Mouse (Mus musculus): ENCODE measurements around the gene Fam210b.
"Not testable (repeated sequence)": the region's sequence is repeated elsewhere in the genome, so short reads cannot be mapped to it uniquely, and the experiment has no call there.

Fam210b gene

DNA sequence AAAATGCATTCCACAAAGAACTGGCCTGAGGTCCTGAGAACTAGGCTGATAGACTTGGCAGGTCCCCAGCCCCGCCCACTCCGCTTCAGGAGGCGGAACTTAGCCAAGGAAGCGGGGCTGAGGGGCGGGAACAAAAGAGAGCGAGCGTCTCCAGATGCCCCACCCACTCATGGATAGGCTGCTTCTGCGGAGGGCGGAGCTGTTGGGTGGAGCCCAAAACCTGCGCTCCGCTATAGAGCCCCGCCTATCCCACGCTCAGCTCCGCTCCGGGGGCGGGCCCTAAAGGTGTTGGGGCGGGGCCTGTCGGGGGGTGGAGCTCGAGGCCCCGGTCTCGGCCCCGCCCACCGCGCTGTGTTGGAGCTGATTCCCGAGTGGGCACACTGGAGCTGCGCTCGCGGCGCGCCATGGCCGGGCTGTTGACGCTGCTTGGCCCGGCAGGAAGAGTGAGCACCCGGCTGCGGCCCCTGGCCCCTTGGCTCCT lies at the start of gene Fam210b:
Gene Fam210b, plus strand, starts transcription at position 308 of the 481 bp plus-strand sequence.
- DNase-seq: peak; percentile 98 to 99

DNA sequence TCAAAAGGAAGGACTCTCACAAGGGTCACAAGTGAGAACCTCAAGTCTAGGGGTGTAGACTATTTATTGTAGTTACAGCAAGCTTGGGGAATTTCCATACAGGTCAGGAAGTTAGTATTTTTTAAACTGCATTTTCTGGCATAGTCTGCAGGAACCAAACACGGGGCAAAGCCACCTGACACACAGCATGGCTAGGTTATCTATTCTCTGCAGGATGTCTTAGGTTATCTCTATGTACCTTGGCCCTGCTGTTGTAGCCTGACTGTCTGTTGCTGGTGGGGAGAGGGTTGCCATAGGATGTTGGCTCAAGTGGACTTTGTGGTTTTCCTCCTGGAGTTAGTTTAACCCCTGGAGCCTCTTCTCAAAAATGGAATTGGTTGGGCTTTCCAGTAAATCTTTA lies 47.3 kb upstream of the Fam210b start:
- DNase-seq: no peak

DNA sequence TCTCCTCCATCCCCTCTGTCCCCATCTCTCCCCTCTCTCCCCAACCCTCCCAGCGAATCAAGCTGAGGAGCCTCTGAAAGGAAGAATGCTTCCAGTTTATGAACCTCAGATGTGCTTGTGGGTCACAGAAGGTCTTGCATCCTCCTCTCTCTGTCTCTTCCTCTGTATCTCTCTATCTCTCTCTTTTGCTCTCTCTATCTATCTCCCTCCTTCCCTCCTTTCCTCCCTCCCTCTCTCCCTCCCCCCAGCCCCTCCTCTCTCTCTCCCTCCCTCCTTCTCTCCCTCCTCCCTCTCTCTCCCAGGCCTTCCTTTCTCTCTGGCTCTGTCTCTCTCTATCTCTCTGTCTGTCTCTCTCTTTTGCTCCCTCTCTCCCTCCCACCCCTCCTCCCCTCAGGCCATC lies 46.8 kb upstream of the Fam210b start:
- no peak for DNase-seq

DNA sequence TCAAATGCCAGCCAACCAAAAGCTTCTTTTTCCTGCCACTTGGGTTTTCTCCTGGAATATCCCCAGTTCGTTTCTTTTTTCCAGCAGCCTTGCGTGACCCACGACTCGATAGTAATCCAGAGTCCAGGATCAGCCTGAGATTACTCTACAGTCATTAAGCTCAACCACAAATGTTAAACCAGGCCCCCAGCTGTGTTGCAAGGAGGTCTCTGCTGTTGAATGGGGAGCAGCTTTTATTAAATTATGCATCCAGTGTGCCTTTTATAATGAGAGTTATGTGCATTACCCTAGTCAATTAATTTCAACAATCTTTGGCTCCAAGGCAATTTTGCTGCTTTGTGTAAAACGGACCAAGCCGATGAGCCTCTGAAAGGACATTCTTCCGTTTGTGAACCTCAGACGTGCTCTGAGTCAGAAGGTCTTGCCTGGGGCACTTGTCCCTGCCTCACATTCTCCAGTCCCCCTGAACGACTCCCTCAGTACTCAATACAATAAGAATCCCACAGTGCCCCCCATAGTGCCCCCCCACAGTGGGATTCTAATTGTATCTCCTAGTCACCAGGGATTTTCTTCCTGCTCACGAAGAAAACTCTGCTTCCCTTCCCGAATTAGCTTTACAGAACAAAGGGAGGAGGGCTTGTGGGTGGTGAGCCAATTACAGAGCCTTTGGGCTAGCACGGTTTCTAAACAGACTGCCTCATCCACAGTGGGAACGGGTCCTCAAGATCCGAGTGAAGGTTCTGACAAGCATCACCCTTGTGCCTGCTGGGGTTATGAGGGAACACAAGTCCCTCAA lies 46.0 kb upstream of the Fam210b start:
- DNase-seq: no peak

DNA sequence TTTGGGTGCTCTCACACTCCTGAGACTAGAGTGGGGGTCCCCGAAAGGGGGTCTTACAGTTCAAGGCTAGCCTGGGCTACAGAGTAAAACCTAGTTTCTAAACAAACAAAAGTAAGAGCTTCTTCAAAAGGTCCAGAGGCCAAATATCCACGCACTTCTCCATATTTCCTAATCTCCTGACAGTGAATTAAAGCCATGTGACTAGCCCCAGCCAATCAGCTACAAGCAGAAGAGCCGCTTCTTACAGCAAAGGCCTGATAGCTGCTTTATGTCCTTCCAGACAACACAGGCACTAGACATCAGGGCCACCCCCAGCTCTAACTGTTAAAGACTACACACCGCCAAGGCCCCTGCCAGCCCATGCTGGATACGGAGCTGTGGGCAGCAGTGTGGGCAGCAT lies 43.0 kb upstream of the Fam210b start:
- no peak for DNase-seq

DNA sequence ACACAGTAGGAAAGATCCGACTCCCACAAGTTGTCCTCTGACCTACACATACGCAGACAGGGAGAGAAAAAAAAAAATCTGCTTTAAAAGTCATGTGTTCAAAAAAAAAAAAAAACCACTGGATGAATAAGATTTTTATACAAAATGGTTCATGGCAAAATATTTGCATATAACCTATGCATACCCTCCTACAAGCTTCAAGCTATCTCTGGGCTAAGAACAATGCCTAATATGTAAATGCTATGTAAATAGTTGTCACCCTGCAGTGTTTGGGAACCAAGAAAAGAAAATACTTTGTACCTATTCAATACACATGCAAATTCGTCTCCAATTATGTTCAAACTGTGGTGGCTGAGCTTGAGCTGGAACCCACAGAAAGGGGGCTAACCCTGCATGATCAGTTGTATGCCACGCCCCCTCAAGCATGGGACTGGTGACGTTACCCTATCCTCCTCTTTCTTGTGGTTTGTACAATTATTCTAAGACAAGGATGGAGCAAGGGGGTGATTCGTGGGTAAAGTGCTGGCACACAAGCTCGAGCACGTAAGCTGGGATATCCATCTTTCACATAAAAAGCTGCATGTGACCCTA lies 41.2 kb upstream of the Fam210b start:
- no peak for DNase-seq

DNA sequence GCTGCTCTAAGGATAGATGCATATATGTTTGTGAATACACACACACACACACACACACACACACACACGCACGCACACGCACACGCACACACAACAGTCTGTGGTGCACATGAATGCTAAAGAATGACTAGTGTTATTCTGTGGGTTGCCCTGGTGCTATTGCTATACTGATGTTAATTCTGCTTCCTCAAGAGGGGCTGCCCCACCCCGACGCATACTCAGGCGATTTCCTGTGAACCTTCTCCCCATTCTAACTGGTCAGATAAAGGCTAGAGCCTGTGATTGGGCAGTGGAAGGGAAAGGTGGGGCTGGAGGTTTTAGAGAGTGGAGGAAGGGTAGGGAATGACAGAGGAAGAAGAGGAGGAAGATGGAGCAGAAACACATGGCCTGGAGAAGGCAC lies 39.8 kb upstream of the Fam210b start:
- not testable (repeated sequence) for DNase-seq

DNA sequence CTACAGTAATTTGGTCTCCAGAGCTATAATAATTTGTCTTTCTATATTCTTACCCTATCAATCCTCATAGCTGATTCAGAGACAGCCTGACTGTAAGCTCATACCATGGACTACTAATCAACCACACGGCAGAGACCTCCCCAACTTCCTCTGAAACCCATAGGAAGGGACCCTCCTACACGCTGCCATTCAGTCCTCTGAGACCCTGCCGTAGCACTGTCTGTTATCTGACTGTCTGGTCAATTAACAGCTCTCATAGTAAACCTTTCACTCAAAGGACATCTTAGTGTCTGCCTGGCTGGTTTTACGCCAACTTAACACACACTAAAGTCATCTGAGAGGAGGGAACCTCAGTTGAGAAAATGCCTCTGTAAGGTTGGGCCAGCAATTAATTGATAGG lies 38.8 kb upstream of the Fam210b start:
- DNase-seq: no peak

DNA sequence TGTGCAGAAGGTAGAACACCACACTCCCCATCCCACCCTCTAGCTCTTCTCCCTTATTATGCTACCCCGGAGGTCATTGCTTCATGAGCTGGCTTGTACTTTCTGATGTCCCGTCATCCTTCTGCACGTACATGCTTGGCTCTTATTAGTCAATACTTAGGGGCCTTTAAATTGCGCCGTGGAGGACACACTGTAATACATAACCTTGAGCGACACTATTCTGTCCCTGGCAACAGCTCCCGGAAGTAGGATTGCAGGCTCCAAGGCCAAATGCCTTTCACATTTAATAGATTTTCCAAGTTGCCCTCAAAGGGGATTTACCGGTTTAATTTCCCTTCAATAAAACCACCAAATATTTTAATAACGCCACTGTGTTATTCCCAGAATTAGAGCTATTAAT lies 33.6 kb upstream of the Fam210b start:
- no peak for DNase-seq

DNA sequence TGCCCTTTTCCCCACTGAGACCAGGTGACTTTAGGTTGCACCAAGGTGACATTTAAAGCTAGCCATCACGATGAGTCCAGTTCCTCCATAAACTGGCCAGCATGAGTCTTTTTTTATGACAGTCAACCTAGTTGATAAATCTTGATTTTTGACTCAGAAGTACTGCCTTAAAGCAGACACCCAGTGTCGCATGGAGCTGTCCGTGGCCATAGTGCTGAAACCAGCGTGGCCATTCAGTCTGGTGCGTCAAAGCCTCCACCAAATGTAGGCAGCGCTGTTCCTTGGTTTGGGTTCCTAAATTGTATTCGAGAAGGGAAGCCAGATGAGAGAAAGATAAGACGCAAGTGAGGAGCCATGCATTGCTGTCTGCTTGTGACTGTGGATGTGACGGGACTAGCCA lies 24.5 kb upstream of the Fam210b start:
- DNase-seq: peak in 1 of 2 experiments; percentile 42

DNA sequence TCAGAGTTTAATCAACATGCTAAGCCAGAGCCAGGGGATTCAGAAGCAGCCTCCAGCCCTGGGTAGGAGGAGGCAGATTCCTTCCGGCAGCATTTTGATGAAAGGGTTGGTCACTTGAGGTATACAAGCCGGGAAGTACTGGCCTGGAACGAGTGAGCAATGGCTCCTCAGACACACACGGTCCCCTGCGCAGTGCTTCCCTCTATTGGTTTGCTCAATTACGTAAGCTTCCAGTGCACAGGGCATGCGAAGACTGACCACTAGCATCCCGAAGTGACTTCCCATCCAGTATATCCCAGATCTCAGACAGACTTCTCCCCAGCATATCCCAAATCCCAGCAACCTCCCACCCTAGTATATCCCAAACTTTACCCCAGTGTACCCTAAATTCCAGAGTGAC lies 17.1 kb upstream of the Fam210b start:
- no peak for DNase-seq

DNA sequence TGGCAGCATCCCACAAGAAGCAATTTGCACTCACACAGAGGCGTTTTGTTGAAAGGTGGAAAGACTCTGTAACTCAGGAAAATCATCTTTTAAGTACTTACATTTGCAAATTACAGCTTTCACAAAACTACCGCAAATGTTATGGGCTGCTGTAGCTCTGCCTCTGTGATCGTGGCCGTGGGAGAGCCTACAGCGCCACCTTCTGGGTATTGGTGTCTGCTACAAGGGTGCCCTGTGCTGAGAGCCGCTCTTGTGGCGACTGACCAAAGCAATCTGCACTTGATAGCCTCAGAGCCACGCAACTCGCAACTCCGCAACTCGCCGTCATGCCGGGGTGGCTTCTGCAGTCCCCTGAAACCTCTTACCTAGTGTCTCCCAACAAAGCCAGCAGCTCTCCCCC lies 16.2 kb upstream of the Fam210b start:
- DNase-seq: peak in 1 of 2 experiments; percentile 44

DNA sequence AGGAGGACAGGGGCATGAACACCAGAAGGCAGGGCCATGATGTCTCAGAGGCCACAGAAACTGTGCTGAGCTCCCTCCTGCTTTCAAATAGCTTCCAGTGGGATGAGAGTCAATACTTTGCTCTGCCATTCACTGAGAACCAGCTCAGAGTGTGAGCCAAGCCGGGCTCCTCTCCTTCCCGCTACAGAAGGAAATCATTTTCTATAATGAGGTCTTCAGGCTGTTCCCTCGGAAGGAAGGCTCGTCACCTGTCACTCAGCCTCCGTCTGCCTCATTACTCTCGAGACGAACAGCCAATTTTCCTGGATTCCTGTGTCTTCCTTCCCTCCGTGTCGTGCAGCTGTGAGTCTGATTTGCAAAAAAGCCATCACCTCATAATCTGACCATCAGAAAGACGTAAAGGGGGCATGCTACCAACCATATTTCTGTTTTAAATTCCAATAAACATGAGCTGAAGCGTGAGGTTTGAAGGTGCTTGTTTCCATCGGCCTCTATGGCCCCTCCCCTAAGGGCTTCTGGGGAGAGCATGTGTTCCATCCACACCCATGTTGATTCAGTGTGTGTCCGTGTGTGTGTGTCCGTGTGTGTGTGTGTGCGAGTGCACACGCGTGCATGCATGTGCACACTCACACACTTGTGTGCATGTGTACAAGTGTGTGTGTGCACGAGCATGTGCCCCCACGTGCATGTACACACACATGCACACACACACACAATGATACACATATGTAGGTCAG lies 7.0 kb upstream of the Fam210b start:
- no peak for DNase-seq

DNA sequence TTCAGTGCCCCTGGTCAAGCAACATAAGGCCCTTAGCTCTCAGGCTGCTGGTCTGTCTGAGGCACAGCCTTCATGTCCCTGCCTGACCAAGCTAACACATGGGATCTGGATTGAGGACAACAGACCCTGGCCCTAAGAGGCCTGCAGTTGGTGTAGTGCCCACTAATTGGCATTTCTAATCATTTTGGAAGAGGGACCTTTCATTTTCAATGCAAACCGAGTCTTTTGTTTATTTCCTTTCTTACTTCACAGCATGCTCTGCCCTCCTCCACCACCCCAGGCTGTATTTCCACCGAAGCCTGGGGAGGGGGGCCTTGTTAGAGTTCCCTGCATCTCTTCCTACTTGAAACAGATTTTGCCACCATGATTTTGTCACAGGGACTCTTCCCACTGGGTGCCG lies 4.4 kb upstream of the Fam210b start:
- DNase-seq: no peak

DNA sequence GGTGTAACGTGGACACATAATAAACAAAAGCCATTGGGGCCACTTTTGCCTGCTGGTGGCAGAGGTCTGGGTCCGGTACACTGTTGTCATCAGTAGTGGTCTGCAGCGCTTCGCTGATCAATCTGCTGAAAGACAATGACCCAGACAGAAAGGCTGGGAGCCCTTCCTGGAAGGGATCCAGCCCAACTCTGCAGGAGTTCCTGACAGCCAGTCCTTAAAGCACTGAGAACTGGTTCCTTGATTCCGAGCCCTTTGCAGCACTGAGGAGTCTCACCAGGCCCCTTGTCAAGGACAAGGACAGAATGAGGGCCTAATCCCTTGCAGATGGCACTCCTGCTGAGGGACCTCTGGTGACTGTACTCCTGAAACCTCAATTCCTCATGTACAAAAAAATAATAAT lies 3.8 kb upstream of the Fam210b start:
- DNase-seq: no peak

DNA sequence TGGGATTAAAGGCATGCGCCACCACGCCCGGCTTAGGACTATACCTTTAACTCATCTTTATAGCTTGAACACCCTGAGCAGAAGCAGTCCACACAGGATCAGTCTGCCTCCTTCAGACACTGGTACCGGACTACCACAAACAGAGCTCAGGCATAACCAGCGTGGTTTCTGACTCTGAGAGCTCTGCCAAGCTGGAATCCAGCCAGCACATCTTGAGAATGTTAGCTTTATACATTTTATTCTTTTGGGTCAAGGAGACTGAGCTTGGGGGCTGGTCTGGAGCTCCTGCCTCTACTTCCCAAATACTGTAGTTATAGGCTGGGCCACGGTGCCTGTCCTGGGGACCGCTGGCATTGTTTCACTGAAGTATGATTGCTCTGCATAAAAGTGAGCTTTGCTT lies 1.6 kb upstream of the Fam210b start:
- no peak for DNase-seq

DNA sequence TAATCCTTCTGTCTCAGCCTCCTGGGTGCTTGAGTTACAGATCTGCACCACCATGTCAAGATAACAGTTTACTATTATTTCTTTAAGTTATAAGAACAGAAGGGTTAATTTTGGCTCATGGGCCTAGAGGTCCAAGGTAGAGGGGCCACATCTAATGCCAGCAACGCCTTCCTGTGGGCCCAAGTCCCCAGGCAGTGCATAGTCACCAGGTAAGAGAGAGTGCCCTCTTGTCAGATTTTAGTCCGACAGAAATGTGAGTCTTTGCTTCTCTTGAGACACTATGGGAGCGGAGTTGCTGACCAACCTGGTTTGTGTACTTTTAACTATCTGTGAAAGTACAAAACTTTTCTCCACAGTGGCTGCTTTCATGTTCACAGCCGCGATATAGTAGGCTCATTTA lies 696 bp upstream of the Fam210b start:
- no peak for DNase-seq

DNA sequence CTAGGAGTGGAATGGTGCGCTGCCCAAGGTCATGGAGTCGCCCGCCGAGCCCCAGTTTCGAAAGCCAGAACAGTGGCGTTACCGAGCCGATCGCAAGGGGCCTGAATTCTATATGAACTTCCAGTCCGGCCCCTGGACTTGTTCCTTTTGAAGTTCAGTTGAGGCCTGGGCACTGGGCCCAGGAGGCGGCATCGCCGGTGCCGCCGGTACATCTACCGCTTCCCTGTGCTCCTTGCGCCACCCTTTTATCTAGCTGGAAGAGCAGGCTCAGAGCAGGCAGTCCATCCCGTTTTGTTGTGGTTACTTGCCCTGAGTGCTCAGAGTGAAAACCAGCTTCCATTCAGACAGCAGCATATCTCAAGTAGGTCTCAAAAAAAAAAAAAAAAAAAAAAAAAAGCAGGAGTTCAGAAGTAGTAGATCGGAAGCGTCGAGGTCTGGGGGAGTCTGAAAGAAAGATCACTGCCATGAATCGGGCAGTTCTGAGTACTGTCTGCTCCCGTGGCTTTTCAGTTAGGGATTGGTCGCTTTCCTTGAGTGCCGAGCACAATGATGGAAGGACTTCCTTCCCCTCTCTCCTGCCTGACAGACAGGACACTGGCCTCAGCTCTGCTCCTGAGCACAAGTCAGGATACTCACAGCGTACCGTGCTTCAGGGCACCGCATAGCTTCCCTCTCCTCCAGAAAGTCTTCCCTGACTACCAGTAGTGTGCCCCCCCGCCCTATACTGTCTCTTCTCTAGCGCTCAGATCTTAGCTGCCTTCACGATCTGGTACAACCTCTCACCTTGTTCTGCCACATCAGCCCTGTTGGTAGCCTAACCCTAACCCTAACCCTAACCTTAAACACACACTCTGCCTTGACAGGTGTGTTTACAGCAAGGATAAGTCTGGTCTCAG lies 917 bp downstream of the Fam210b start:
- DNase-seq: peak; percentile 43 to 59

DNA sequence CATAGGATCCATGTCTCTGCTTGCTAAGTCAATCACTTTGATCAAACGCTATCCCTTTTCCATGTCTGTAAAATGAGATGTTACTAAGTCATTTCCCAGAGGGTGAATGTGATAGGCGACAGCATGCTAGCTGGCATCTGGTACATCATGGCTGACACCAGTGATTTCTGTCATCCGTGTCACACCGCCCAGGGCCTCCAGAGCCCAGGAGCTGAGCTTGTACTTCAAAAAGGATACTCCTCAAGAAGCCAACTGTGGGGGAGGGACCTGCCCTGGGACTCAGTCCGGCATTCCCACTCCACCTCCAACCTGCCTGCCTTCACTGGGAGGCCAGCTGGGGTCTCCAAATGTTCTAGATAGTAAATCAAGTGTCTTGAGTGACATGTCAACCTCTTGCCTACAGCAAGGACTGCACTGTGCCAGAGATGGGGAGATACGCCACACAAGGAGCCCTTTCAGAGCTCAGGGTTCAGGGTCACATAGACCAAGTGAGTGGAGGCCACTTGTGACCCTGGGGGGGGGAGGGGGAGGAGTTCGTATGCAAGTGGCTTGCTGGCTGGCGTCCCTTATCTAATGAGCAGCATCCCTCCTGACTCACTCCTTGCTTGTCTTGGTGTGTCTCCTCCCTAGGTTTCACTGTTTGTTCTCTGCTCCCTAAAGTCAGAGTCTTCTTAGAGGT lies 1.7 kb downstream of the Fam210b start:
- DNase-seq: no peak

DNA sequence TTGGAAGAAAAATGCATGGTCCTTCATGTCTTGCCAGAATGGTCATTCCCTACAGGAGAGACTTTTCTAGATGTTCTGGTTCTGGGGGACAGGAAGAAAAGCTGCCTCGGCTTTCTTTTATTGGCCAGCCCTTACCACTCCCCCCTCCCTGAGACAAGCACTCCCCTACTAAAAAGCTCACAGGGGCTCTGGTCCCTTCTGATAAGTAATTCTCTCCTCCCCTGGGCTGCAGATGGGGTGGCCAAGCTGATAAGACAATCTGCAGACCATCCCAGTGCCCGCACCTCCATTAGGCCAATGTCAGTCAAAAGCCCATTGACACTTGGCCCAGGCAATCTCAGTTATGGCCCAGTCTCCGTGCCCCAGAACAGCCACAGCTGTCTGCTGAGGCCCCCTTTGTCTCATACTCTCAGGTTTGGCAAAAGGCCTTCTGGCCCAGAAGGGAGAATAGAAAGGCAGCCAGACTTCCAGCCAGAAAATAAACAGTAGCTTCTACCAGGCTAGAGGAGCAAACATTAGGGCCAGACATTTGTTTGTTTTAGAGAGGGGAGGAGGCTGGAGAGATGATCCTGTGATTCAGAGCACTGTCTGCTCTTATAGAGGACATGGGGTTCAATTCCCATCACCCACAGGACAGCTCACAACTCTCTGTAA lies 3.1 kb downstream of the Fam210b start:
- DNase-seq: no peak

DNA sequence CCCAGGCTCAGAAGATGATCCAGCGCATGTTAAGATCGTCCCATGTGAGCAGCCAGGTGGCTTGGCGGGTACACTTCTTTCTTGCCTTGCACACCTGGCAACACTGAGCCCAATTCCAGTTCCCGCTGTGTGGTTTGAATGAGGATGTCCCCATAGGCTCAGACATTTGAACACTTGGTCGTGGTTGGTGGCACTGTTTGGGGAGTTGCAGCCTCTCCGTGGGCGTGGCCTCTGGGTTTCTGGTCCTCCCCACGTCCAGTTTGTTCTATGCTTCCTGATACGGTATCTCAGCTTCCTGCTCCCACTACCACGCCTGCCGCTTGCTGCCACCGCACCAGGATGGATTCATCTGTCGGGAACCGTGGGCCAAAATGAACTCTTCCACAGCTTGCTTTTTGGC lies 4.4 kb downstream of the Fam210b start:
- no peak for DNase-seq

DNA sequence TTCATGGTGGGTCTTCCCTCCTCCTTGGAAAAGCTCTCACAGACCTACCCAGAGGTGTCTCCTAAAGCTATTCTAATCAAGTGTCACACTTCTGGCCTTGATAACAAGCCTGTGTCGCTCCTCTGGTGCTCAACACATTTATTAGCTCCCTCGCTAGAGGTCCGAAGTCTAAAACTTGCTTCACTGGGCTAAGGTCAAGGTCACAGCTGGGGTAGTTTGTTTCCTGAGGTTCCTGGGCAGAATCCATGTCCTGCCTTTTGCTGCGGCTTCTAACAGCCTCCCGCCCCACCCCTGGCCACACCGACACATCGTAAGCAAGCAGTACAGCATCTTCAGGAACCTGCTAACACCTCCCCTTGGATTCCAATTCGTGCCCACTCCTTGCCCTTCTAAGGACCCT lies 5.4 kb downstream of the Fam210b start:
- DNase-seq: no peak
